Mouse (Mus musculus) stomach, embryonic 15.5 days (tissue): ENCODE data around the gene Ccl22. TPM values are rescaled to one million over a fixed set of nuclear protein-coding genes. Genes with fewer than 3 reads are reported as not detected.

Source experiments
- ATAC-seq: fragments of 200-750 bp; cut with Nextera tagmentation; 2 replicates; pipeline ENCODE4 v1.8.0; 2017; ENCODE audit warnings: low read depth, moderate number of reproducible peaks, moderate TSS enrichment; ENCODE audit not compliant: insufficient read depth, low FRiP score
- H3K27ac ChIP-seq: fragments of 300-500 bp; sonication (generic); 2 replicates; pipeline ENCODE4 v1.5.1; 2015; ENCODE audit warnings: mild to moderate bottlenecking, inconsistent platforms
- H3K27me3 ChIP-seq: fragments of 300-500 bp; sonication (generic); replicated peaks from 2 replicates; pipeline ENCODE4 v1.6.1; 2015; ENCODE audit warnings: inconsistent platforms
- H3K36me3 ChIP-seq: fragments of 300-500 bp; sonication (generic); 2 replicates; pipeline ENCODE4 v1.6.1; 2015; ENCODE audit warnings: inconsistent platforms
- H3K4me1 ChIP-seq: fragments of 300-500 bp; sonication (generic); 2 replicates; pipeline ENCODE4 v1.6.1; 2015; ENCODE audit warnings: inconsistent platforms
- H3K4me2 ChIP-seq: fragments of 300-500 bp; sonication (generic); 2 replicates; pipeline ENCODE4 v1.6.1; 2015; ENCODE audit warnings: mild to moderate bottlenecking, inconsistent platforms
- H3K4me3 ChIP-seq: fragments of 300-500 bp; sonication (generic); replicated peaks from 2 replicates; pipeline ENCODE4 v1.5.1; 2015; ENCODE audit warnings: inconsistent platforms
- H3K9ac ChIP-seq: fragments of 300-500 bp; sonication (generic); 2 replicates; pipeline ENCODE4 v1.6.1; 2015; ENCODE audit warnings: inconsistent platforms
- H3K9me3 ChIP-seq: fragments of 300-500 bp; sonication (generic); 2 replicates; pipeline ENCODE4 v1.6.1; 2016; ENCODE audit warnings: inconsistent platforms
- WGBS: fragments of 180-500 bp; shearing (Covaris S2); methylation state at CpG from one replicate; pipeline ENCODE4 v1.1.7; 2015; 5-methylcytosine and 5-hydroxymethylcytosine counted together
- polyA plus RNA-seq: library from polyadenylated mRNA; unstranded; fragments of >200 nt; fragmentation: Nextera tagmentation; extraction: Ambion mirVana; gene quantifications from 2 replicates; pipeline ENCODE4 v1.2.1, GENCODE M21; 2015

Ccl22 gene
- polyA plus RNA-seq, 1 experiment from 2014 or later, result not detected

- H3K9me3 ChIP-seq, result no peaks in the 10 kb centered on the region
- no peaks in the 10 kb centered on the region for H3K27me3 ChIP-seq
- no peak overlapping the region for H3K9ac ChIP-seq
- no peak overlapping the region for H3K27ac ChIP-seq
- WGBS, result 57% methylated on average over 9 of the region's 9 CpGs
- ATAC-seq, result no peak
- H3K4me3 ChIP-seq, result no peak overlapping the region
- no peaks in the 10 kb centered on the region for H3K36me3 ChIP-seq
- H3K4me1 ChIP-seq, result peaks cover 7% of the 10 kb centered on the region; the same call in 1 of the 2 replicates
- no peak overlapping the region for H3K4me2 ChIP-seq
Observed at GRCm38 (mm10) chr8:94706732-94707395, 38.5 kb upstream of the Ccl22 start.

- Histone ChIP-seq H3K4me1 (peaks cover 5% of the 10 kb centered on the region; the same call in 1 of the 2 replicates), H3K4me2 (no peak overlapping the region), H3K9ac (no peak overlapping the region), H3K27ac (no peak overlapping the region; the same call in 1 of the 2 replicates), H3K4me3 (no peak overlapping the region), H3K36me3 (no peaks in the 10 kb centered on the region), H3K9me3 (no peaks in the 10 kb centered on the region), H3K27me3 (no peaks in the 10 kb centered on the region)
- no peak for ATAC-seq
- WGBS, result 59% methylated on average over 8 of the region's 8 CpGs
Observed at GRCm38 (mm10) chr8:94710336-94710735, 35.1 kb upstream of the Ccl22 start.

- H3K36me3 ChIP-seq, result no peaks in the 10 kb centered on the region
- no peaks in the 10 kb centered on the region for H3K27me3 ChIP-seq
- peak overlapping the region; percentile 33 for H3K27ac ChIP-seq
- 0 out of 2 replicates have a peak overlapping the region, but pooled peaks have one; percentile 0 for H3K4me2 ChIP-seq
- WGBS, result 38% methylated on average over 5 of the region's 5 CpGs
- no peak for ATAC-seq
- peaks cover 5% of the 10 kb centered on the region; the same call in 1 of the 2 replicates for H3K4me1 ChIP-seq
- H3K9ac ChIP-seq, result no peak overlapping the region
- no peak overlapping the region for H3K4me3 ChIP-seq
- no peaks in the 10 kb centered on the region for H3K9me3 ChIP-seq
Observed at GRCm38 (mm10) chr8:94711160-94711718, 34.2 kb upstream of the Ccl22 start.

- no peaks in the 10 kb centered on the region for H3K27me3 ChIP-seq
- H3K9me3 ChIP-seq, result no peaks in the 10 kb centered on the region
- WGBS, result 48% methylated on average over 5 of the region's 5 CpGs
- H3K27ac ChIP-seq, result no peak overlapping the region
- no peak overlapping the region for H3K4me3 ChIP-seq
- H3K9ac ChIP-seq, result no peak overlapping the region
- no peak for ATAC-seq
- H3K4me1 ChIP-seq, result no peaks in the 10 kb centered on the region
- H3K36me3 ChIP-seq, result no peaks in the 10 kb centered on the region
- H3K4me2 ChIP-seq, result no peak overlapping the region
Observed at GRCm38 (mm10) chr8:94714556-94714955, 30.8 kb upstream of the Ccl22 start.

- H3K4me1 ChIP-seq, result no peaks in the 10 kb centered on the region
- WGBS, result 86% methylated on average over 3 of the region's 3 CpGs
- no peak overlapping the region for H3K9ac ChIP-seq
- H3K36me3 ChIP-seq, result no peaks in the 10 kb centered on the region
- no peaks in the 10 kb centered on the region for H3K27me3 ChIP-seq
- H3K27ac ChIP-seq, result no peak overlapping the region
- H3K9me3 ChIP-seq, result no peaks in the 10 kb centered on the region
- H3K4me2 ChIP-seq, result no peak overlapping the region
- no peak for ATAC-seq
- no peak overlapping the region for H3K4me3 ChIP-seq
Observed at GRCm38 (mm10) chr8:94715871-94716270, 29.5 kb upstream of the Ccl22 start.

GRCm38 (mm10) chr8:94716841-94717240 lies 28.5 kb upstream of the Ccl22 start:
- no peaks in the 10 kb centered on the region for H3K4me1 ChIP-seq
- no peak for ATAC-seq
- no peak overlapping the region for H3K4me2 ChIP-seq
- 65% methylated on average over 1 of the region's 1 CpGs for WGBS
- no peak overlapping the region for H3K27ac ChIP-seq
- no peaks in the 10 kb centered on the region for H3K36me3 ChIP-seq
- no peak overlapping the region for H3K4me3 ChIP-seq
- no peaks in the 10 kb centered on the region for H3K9me3 ChIP-seq
- no peak overlapping the region for H3K9ac ChIP-seq
- no peaks in the 10 kb centered on the region for H3K27me3 ChIP-seq

- Histone ChIP-seq H3K4me2 (no peak overlapping the region), H3K4me1 (peaks cover 2% of the 10 kb centered on the region; the same call in 1 of the 2 replicates), H3K9me3 (no peaks in the 10 kb centered on the region), H3K27ac (no peak overlapping the region), H3K27me3 (no peaks in the 10 kb centered on the region), H3K4me3 (no peak overlapping the region), H3K36me3 (no peaks in the 10 kb centered on the region), H3K9ac (no peak overlapping the region)
- 79% methylated on average over 5 of the region's 5 CpGs for WGBS
- no peak for ATAC-seq
Observed at GRCm38 (mm10) chr8:94725998-94726397, 19.4 kb upstream of the Ccl22 start.

GRCm38 (mm10) chr8:94729301-94729700 lies 16.1 kb upstream of the Ccl22 start:
- H3K27me3 ChIP-seq, result no peaks in the 10 kb centered on the region
- no peaks in the 10 kb centered on the region for H3K9me3 ChIP-seq
- peaks cover 2% of the 10 kb centered on the region; the same call in 1 of the 2 replicates for H3K4me1 ChIP-seq
- H3K4me3 ChIP-seq, result no peak overlapping the region
- H3K27ac ChIP-seq, result peak overlapping the region; percentile 71
- H3K36me3 ChIP-seq, result no peaks in the 10 kb centered on the region
- H3K4me2 ChIP-seq, result no peak overlapping the region
- whole genome bisulfite sequencing, result 47% methylated on average over 4 of the region's 4 CpGs
- ATAC-seq, result no peak
- no peak overlapping the region for H3K9ac ChIP-seq

- Histone ChIP-seq H3K4me3 (no peak overlapping the region), H3K27ac (no peak overlapping the region), H3K9ac (no peak overlapping the region), H3K4me2 (no peak overlapping the region), H3K9me3 (no peaks in the 10 kb centered on the region), H3K4me1 (peaks cover 2% of the 10 kb centered on the region; the same call in 1 of the 2 replicates), H3K27me3 (no peaks in the 10 kb centered on the region), H3K36me3 (no peaks in the 10 kb centered on the region)
- 59% methylated on average over 5 of the region's 5 CpGs for WGBS
- peak; percentile 90 for ATAC-seq
Observed at GRCm38 (mm10) chr8:94733821-94734465, 11.4 kb upstream of the Ccl22 start.

GRCm38 (mm10) chr8:94734735-94735350 lies 10.5 kb upstream of the Ccl22 start:
- no peaks in the 10 kb centered on the region for H3K9me3 ChIP-seq
- H3K27ac ChIP-seq, result no peak overlapping the region
- H3K4me3 ChIP-seq, result no peak overlapping the region
- H3K36me3 ChIP-seq, result no peaks in the 10 kb centered on the region
- H3K27me3 ChIP-seq, result no peaks in the 10 kb centered on the region
- H3K9ac ChIP-seq, result no peak overlapping the region
- H3K4me2 ChIP-seq, result no peak overlapping the region
- no peaks in the 10 kb centered on the region for H3K4me1 ChIP-seq
- 79% methylated on average over 7 of the region's 7 CpGs for WGBS
- ATAC-seq, result no peak

- H3K36me3 ChIP-seq, result no peaks in the 10 kb centered on the region
- no peaks in the 10 kb centered on the region for H3K4me1 ChIP-seq
- no peaks in the 10 kb centered on the region for H3K27me3 ChIP-seq
- no peaks in the 10 kb centered on the region for H3K9me3 ChIP-seq
- H3K27ac ChIP-seq, result no peak overlapping the region
- no peak overlapping the region for H3K4me3 ChIP-seq
- no peak overlapping the region for H3K4me2 ChIP-seq
- 53% methylated on average over 5 of the region's 5 CpGs for WGBS
- no peak for ATAC-seq
- H3K9ac ChIP-seq, result no peak overlapping the region
Observed at GRCm38 (mm10) chr8:94735426-94736094, 9.8 kb upstream of the Ccl22 start.
